Mouse (Mus musculus) testis, postnatal 10 days (tissue): ENCODE measurements at regions not wholly inside any gene's neighbourhood (a gene's known extent, or its start where the extent isn't known, plus 50 kb on each side); places are given as distances from the start of the nearest gene placed in this dataset.

Experiments used
- DNase-seq: peaks from one replicate; pipeline ENCODE4 v3.0.0; 2021; ENCODE audit warnings: low spot score

DNA sequence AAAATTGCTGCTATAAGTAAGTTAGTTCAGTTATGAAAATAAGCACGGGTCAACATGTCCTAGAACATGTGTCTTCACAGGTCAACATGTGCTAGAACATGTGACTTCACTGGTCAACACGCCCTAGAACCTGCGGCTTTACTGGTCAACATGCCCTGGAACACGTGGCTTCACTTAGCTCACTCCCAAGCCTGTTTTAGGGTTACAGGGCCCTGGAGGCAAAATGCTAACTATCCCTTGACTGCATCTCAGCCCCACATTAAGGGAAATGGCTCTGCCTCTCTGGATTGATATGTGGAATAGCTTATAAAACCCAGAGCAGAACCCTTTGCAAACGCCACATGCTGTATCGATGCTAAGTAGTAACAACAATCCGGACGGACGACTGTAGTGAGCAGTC is 67.8 kb downstream of the Nkx6-1 start:
- no peak for DNase-seq

GRCm38 (mm10) chr5:101591236-101591635 is 73.6 kb downstream of the Nkx6-1 start:
- no peak for DNase-seq

DNA sequence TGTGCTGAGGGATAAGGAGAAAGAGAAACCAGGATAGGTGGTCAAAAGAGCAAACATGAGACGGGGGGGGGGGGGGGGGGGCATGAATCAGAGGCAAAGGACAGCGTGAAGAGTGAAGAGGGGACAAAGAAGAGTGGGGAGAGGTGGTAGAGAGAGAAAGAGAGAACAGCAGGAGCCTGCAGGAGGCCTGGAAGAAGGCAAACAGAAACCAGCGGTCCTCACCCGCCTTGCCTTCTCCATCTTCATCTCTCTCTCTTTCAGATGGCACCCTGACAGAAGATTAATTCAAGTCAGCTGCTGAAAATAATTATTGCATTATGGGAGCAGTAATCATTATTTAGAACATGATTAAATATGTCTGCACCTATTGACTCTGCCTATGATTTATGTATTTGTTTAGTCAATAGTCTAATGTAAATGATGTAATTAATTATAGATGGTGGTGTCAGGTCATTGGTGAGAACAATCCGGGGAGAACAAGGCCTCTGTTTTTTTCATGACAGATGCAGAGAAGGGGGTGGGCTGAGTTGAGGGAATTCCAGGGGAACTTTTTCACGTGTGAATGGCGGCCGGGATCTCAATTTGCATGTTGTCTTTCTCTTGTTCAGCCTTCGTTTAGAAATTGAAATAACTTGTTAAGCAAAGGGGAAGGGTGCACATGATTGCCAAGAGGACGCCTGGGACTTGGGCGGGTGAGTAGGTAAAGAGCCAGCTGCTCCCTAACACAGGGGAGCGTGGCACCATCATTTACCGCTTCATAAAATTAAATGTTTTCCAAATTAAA is 74.3 kb downstream of the Nkx6-1 start:
- DNase-seq = no peak

GRCm38 (mm10) chr5:101572966-101573365 is 91.8 kb downstream of the Nkx6-1 start:
- DNase-seq = no peak

DNA sequence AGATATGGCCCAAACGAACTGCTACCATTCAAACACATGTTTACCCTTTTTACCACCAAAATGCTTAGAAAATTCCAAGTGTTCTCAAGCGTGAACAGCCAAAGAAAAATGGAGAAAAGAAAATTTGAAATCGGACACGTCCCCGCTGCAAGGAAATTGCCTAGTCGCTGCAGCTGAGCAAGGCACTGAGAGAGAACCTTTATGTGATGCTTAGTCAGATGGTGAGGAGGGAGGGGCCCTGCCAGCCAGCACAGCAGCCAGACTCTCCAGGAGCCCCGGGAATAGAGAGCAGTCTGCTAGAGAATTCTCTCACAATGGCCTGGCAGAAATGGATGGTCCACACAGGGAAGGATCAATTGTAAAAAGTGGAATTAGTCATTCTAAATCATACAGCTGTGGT is 99.0 kb downstream of the Nkx6-1 start:
- no peak for DNase-seq

GRCm38 (mm10) chr5:101560366-101560765 is 104.4 kb downstream of the Nkx6-1 start:
- DNase-seq = no peak

GRCm38 (mm10) chr5:101558279-101558987 is 106.4 kb downstream of the Nkx6-1 start:
- no peak for DNase-seq

GRCm38 (mm10) chr5:101557156-101557555 is 107.6 kb downstream of the Nkx6-1 start:
- DNase-seq = no peak

- DNase-seq = no peak
These were observed 121.5 kb downstream of the Nkx6-1 start for GRCm38 (mm10) chr5:101543326-101543725.

GRCm38 (mm10) chr5:101539818-101540217 is 125.0 kb downstream of the Nkx6-1 start:
- no peak for DNase-seq

- DNase-seq = no peak
These were observed 125.6 kb downstream of the Nkx6-1 start for GRCm38 (mm10) chr5:101539254-101539549.

DNA sequence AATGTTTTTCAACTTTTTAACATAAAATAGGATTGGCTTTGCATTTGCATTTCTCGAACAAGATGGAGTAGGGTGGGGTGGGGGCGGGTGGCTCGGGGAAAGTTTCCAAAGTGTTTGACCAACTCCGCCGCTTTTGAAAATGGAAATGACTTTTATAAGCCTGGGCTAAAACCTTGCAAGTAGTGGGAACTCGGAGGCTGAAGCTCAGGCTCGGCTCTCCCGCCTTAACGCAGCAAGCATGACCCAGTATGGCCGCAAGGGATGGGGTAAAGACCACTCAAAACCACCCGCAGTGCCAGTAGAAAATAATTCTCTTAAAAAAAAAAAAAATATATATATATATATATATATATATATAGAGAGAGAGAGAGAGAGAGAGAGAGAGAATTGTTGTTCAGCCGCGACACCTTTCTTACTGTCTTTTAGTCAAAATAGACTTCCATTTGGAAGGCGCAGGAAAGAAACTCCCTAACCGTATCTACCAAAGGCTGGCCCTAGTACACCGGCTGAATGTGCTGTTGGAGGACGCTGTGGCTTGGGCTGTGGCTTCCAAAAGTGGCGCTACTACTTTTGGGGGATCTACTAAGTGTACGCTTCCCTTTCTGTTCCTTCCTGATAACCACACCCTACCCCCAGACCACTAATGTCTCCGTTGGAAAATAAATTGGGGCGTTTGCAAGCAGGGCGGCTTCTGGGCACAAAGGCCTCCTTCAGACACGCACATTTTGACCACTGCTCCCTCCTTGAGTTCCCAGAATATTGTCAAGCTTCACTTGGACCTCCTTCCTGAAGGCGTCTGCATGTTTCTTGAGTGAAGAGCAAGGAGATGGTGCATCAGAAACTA is 126.2 kb downstream of the Nkx6-1 start:
- no peak for DNase-seq

DNA sequence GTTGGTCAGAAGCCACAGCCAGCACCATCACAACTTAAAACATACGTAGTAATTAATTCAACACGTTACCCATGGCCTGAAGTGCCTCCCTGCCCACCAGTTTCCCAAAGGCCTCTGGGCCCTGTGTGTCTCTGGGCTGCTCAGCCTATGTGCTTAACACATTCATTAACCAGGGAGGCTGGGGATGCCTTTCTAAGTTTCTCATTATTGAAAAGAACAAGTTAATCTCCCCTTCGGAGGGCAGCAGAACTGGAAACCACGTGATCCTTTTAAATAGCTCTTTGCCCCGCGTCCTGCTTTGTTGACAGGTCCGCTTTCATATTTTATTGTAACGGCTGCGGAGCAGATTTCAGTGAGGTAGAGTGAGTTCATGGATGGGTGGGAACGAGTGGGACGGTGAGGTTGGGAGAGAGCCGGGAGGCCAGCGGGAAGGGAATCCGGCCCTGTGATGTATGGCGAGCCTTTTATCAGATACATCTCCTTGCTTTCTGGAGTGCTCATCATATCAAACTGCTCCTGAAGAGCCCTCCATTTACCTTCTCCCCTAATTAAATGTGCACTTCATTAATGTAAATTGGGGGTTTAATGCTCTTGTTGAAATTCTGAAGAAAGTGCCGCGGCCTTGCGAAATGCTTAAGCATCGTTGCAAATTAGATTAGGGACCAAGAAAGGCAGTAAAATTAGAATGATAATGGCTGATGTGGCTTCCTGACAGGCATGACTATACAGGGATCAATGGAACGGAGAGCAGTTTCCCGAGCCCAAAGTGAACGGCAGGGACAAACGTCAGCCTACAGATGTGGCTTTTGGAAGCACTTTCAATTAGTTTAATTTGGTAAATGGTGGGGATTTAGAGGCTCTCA is 127.0 kb downstream of the Nkx6-1 start:
- no peak for DNase-seq

DNA sequence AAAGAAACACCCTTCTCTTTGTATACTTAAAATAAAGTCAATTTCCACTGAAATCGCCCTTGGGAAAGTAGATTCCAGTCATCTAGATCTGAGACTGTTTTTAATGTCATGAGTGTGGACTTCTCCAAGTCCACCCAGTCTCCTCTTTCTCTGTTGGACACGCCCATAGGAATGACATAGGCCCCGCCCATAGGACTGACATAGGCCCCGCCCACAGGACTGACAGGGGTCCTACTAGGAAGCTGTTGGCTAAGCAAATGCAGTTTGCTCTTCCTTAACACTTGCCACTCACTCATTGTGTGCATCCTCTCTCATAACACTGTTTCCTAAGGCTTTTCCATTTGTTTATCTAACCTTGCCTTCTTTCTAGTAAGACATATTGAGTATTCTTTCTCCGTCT is 129.3 kb downstream of the Nkx6-1 start:
- peak; percentile 45 for DNase-seq

DNA sequence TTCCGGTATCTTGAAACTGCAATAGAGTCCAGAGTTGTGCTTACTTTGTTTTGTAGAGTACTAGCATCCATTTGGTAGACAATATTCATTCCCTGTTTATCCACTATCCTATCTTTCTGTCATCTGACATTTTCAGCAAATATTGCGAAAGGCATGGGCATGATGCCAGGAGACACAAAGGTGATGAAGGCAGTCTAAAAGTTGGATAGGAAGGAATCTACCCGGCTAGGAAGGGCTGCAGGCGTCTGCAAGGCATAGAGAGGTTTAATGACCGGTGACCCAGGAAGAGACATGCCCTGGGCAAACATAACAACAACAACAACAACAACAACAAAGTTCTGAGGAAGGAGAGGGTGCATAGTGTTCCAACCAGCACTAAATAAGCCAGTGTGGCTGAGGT is 139.4 kb downstream of the Nkx6-1 start:
- DNase-seq = no peak

DNA sequence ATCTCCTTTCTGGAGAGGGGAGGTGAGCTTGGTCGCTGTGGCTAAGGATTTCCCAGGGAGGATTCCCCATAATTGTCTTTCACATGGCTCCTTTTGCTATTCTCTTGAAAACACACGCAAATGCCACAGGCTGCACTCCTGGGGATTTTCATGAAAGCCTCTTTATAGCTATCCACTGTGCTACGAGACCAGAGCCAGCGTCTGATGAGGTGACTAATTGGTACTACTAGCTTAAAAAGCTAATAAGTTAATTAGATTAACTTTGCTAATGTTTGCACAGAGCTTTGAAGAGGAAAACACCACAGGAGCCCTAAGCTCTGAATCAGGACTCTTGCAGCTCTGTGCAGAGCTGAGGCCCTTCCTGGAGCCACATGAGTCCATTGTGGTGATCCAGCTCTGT is 140.1 kb downstream of the Nkx6-1 start:
- no peak for DNase-seq

DNA sequence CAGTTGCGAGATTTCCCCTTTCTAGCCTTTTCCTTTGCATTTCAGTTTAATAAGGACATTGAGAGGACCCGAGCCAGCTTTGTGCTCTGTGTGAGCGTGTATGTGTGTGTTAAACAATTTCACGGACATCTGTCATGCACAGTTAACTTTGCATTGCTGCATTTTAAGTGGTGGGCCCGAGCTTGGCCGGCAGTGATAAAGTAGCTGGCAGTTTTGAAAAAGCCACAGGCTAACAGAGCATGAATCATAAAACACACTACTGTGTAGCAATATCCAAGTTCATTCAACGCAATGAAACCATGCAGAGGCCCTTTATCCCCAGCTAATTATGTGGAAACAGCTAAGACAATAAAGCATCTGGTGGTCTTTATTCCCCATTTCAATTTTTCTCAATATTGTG is 140.9 kb downstream of the Nkx6-1 start:
- DNase-seq = no peak

GRCm38 (mm10) chr5:101523490-101523889 is 141.3 kb downstream of the Nkx6-1 start:
- DNase-seq = no peak

GRCm38 (mm10) chr5:101520935-101521655 is 143.7 kb downstream of the Nkx6-1 start:
- no peak for DNase-seq

DNA sequence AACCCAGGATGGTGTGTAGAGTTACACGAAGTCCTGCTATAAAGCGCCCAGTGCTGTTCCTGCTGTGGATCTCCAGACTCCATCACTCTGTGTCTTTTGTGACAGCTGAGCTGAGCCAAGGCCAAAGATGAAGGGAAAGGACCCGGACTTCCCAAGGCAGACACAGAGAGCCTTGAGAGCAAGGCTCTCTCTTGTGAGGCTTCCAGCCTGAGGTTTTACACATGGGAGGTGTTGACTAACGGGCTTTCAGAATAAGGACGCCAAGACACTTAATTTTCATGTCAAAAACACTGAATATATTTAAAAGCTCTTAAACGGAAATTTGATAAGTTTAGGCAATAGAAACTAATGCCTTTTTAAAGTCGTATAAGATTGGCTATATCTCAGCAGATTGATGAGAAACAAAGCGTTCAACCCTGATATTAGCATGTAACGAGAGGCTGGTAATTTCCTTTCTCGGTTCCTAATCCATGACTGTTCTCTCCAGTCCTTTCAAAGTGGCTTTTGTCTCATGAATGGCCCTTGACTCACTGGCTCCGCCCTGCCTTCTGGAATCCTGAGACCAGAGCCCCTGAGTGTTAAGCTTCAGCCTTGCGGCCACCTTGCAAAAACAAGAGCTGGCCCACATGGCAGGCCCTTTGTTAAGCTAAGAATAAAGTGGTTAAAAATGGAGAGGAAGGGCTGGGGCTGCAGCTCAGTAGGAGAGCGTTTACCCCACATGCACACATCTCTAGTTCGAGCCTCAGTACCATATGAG is 145.8 kb downstream of the Nkx6-1 start:
- no peak for DNase-seq

DNA sequence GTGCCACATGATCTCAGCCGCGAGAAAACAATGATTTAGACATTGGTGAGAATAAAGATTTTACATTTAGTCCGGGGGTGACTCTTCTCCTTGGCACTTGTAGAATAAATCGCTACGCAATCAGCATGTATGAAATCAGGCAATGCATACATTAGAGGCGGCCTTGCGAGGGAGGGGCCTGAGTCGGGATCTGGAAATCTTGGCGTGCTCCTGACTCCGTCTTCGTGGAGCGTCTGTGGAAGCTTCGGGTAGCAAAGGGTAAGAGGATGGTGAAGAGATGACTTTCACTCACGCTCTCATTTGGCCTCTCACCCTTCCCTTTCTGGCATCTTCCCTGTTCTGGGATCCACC is 167.1 kb downstream of the Nkx6-1 start:
- no peak for DNase-seq
